In genomic region chr5:120183321-120183720, GRCm38 (mm10) we compare ENCODE assay signal across 15 mouse cellular contexts.
DNase-seq lines count a peak whose midpoint lies in the region; ATAC-seq lines count a peak whose summit lies in the region.
"Had no signal": no experiment of that assay in that cellular context is flagged by ENCODE, and none has a peak within 500 bp of the region (broad histone marks: within the 10 kb centered on the region; RNA-seq: fewer than 3 reads in every experiment).

No protein-coding gene starts in this region.

- no peaks in the 10 kb centered on the region for H3K27me3 ChIP-seq in hindbrain, embryonic 14.5 days (ENCODE audit: control insufficient read depth, insufficient read depth, low read length)
- H3K27me3 ChIP-seq in hindbrain, embryonic 10.5 days (ENCODE audit: insufficient read depth, poor library complexity, severe bottlenecking): 0 out of 2 replicates have a peak, but pooled peaks cover 3% of the 10 kb centered on the region
- H3K27me3 ChIP-seq in midbrain, embryonic 13.5 days: no peaks in the 10 kb centered on the region
- H3K27me3 ChIP-seq: CH12.LX, Patski had no signal

- H3K4me1 ChIP-seq in hindbrain, embryonic 14.5 days (replicated peaks; ENCODE audit: control insufficient read depth, insufficient read depth, low read length): peaks cover 18% of the 10 kb centered on the region
- H3K4me1 ChIP-seq in hindbrain, embryonic 10.5 days (replicated peaks): peaks cover 5% of the 10 kb centered on the region; the same call in 1 of the 2 replicates
- H3K4me1 ChIP-seq in midbrain, embryonic 13.5 days (replicated peaks): peaks cover 29% of the 10 kb centered on the region

- H3K36me3 ChIP-seq in hindbrain, embryonic 14.5 days (replicated peaks; ENCODE audit: control insufficient read depth, insufficient read depth): no peaks in the 10 kb centered on the region
- H3K36me3 ChIP-seq in hindbrain, embryonic 10.5 days: peaks cover 47% of the 10 kb centered on the region
- peaks cover 4% of the 10 kb centered on the region; the same call in 1 of the 2 replicates for H3K36me3 ChIP-seq in midbrain, embryonic 13.5 days

- 67% methylated on average over 8 of the region's 8 CpGs for WGBS in hindbrain, embryonic 14.5 days
- 84% methylated on average over 8 of the region's 8 CpGs for whole genome bisulfite sequencing in hindbrain, embryonic 10.5 days
- 76% methylated on average over 8 of the region's 8 CpGs for WGBS in midbrain, embryonic 13.5 days

- DNase-seq in hindbrain, embryonic 14.5 days (ENCODE audit: low spot score): no peak
- DNase-seq in hindbrain, embryonic 10.5 days (ENCODE audit: low spot score): no peak
- peak; percentile 44 for DNase-seq in right cerebral cortex, postnatal 25 days
- DNase-seq in right cerebral cortex, postnatal 14 days: no peak
- DNase-seq in adrenal gland, postnatal 25 days: no peak
- no peak for DNase-seq in adrenal gland, adult (ENCODE audit: inconsistent age in 2 of 2, low spot score in 1 of 2)
- DNase-seq: cerebellum, adult 9-11 months; heart, postnatal 36 days; kidney, adult 11 months; retina, postnatal 1 day had no signal

- no peak overlapping the region for H3K4me3 ChIP-seq in hindbrain, embryonic 14.5 days (replicated peaks; ENCODE audit: low read length)
- no peak overlapping the region for H3K4me3 ChIP-seq in hindbrain, embryonic 10.5 days
- no peak overlapping the region for H3K4me3 ChIP-seq in midbrain, embryonic 13.5 days (replicated peaks)
- H3K4me3 ChIP-seq: erythroblast, embryonic 14.5 days had no signal

- no peak overlapping the region for H3K9ac ChIP-seq in hindbrain, embryonic 14.5 days
- no peak overlapping the region for H3K9ac ChIP-seq in midbrain, embryonic 13.5 days (replicated peaks)

- ATAC-seq in hindbrain, embryonic 14.5 days (ENCODE audit: low FRiP score): no peak
- ATAC-seq in midbrain, embryonic 13.5 days: no peak
- ATAC-seq: Patski had no signal

- no peaks in the 10 kb centered on the region for H3K9me3 ChIP-seq in hindbrain, embryonic 14.5 days (ENCODE audit: control insufficient read depth, low read length)
- no peaks in the 10 kb centered on the region for H3K9me3 ChIP-seq in hindbrain, embryonic 10.5 days
- 0 out of 2 replicates have a peak, but pooled peaks cover 4% of the 10 kb centered on the region for H3K9me3 ChIP-seq in midbrain, embryonic 13.5 days

- H3K27ac ChIP-seq in hindbrain, embryonic 14.5 days: peak overlapping the region; percentile 56; the same call in 1 of the 2 replicates
- no peak overlapping the region for H3K27ac ChIP-seq in hindbrain, embryonic 10.5 days
- peak overlapping the region; percentile 12; the same call in 1 of the 2 replicates for H3K27ac ChIP-seq in midbrain, embryonic 13.5 days

- no peak overlapping the region for H3K4me2 ChIP-seq in hindbrain, embryonic 14.5 days (replicated peaks)
- no peak overlapping the region for H3K4me2 ChIP-seq in midbrain, embryonic 13.5 days (replicated peaks)
- H3K4me2 ChIP-seq: liver, embryonic 11.5 days had no signal
